Mouse (Mus musculus) limb, embryonic 12.5 days (tissue): Measurements from ENCODE around the gene Tesk2. TPM values are rescaled to one million over a fixed set of nuclear protein-coding genes. Genes with fewer than 3 reads are reported as not detected.

ENCODE experiments used
- ATAC-seq: fragments of 200-750 bp; cut with Nextera tagmentation; 2 replicates; pipeline ENCODE4 v1.8.0; 2017; ENCODE audit warnings: low read depth, moderate TSS enrichment; ENCODE audit not compliant: insufficient number of reproducible peaks, insufficient read depth, low FRiP score, low TSS enrichment
- H3K27ac ChIP-seq: fragments of 300-500 bp; sonication (generic); 2 replicates; pipeline ENCODE4 v1.5.1; 2016; ENCODE audit warnings: mild to moderate bottlenecking, moderate library complexity
- H3K27me3 ChIP-seq: fragments of 300-500 bp; sonication (generic); 2 replicates; pipeline ENCODE4 v1.6.1; 2016; ENCODE audit warnings: mild to moderate bottlenecking, moderate library complexity
- H3K36me3 ChIP-seq: fragments of 300-500 bp; sonication (generic); 2 replicates; pipeline ENCODE4 v1.6.1; 2016; ENCODE audit warnings: mild to moderate bottlenecking, moderate library complexity
- H3K4me1 ChIP-seq: fragments of 300-500 bp; sonication (generic); replicated peaks from 2 replicates; pipeline ENCODE4 v1.6.1; 2016
- H3K4me2 ChIP-seq: fragments of 300-500 bp; sonication (generic); 2 replicates; pipeline ENCODE4 v1.6.1; 2016; ENCODE audit warnings: mild to moderate bottlenecking, moderate library complexity
- H3K4me3 ChIP-seq: fragments of 300-500 bp; sonication (generic); replicated peaks from 2 replicates; pipeline ENCODE4 v1.5.1; 2016; ENCODE audit warnings: mild to moderate bottlenecking
- H3K9ac ChIP-seq: fragments of 300-500 bp; sonication (generic); replicated peaks from 2 replicates; pipeline ENCODE4 v1.6.1; 2016; ENCODE audit warnings: mild to moderate bottlenecking, moderate library complexity
- H3K9me3 ChIP-seq: fragments of 300-500 bp; sonication (generic); 2 replicates; pipeline ENCODE4 v1.6.1; 2016; ENCODE audit warnings: mild to moderate bottlenecking, moderate library complexity
- WGBS: fragments of 180-500 bp; shearing (Covaris S2); methylation state at CpG from one replicate; pipeline ENCODE4 v1.1.7; 2016; 5-methylcytosine and 5-hydroxymethylcytosine counted together
- polyA plus RNA-seq: library from polyadenylated mRNA; unstranded; fragments of >200 nt; fragmentation: Nextera tagmentation; extraction: Ambion mirVana; gene quantifications from 2 replicates; pipeline ENCODE4 v1.2.1, GENCODE M21; 2016

Gene Tesk2
- polyA plus RNA-seq, 1 experiment from 2014 or later, result 13.2 TPM

- Histone ChIP-seq H3K4me2 (no peak overlapping the region), H3K27me3 (no peaks in the 10 kb centered on the region), H3K36me3 (peaks cover 64% of the 10 kb centered on the region), H3K4me3 (no peak overlapping the region), H3K4me1 (peaks cover 16% of the 10 kb centered on the region), H3K9me3 (no peaks in the 10 kb centered on the region), H3K9ac (no peak overlapping the region), H3K27ac (no peak overlapping the region)
- no peak for ATAC-seq
- WGBS, result 88% methylated on average over 4 of the region's 4 CpGs
Observed at GRCm38 (mm10) chr4:116689309-116689876, 31.4 kb upstream of the Tesk2 start.

- 98% methylated on average over 2 of the region's 2 CpGs for WGBS
- no peaks in the 10 kb centered on the region for H3K9me3 ChIP-seq
- no peak for ATAC-seq
Observed at GRCm38 (mm10) chr4:116692146-116692545, 28.6 kb upstream of the Tesk2 start.

GRCm38 (mm10) chr4:116693785-116694184 is 27.0 kb upstream of the Tesk2 start:
- 91% methylated on average over 2 of the region's 2 CpGs for WGBS
- H3K4me1 ChIP-seq, result no peaks in the 10 kb centered on the region
- H3K27me3 ChIP-seq, result no peaks in the 10 kb centered on the region
- no peak overlapping the region for H3K27ac ChIP-seq
- no peak overlapping the region for H3K4me3 ChIP-seq
- no peak for ATAC-seq
- H3K9ac ChIP-seq, result no peak overlapping the region
- H3K9me3 ChIP-seq, result no peaks in the 10 kb centered on the region
- H3K4me2 ChIP-seq, result no peak overlapping the region
- H3K36me3 ChIP-seq, result peaks cover 93% of the 10 kb centered on the region

More at GRCm38 (mm10) chr4:116692146-116692545, 28.6 kb upstream of the Tesk2 start:
- Histone ChIP-seq H3K9ac (no peak overlapping the region), H3K27me3 (no peaks in the 10 kb centered on the region), H3K36me3 (peaks cover 90% of the 10 kb centered on the region), H3K27ac (no peak overlapping the region), H3K4me2 (no peak overlapping the region), H3K4me1 (peaks cover 2% of the 10 kb centered on the region), H3K4me3 (no peak overlapping the region)

GRCm38 (mm10) chr4:116698693-116699342 is 21.9 kb upstream of the Tesk2 start:
- Histone ChIP-seq H3K9ac (no peak overlapping the region), H3K27me3 (no peaks in the 10 kb centered on the region), H3K4me1 (no peaks in the 10 kb centered on the region), H3K36me3 (peaks cover 83% of the 10 kb centered on the region), H3K4me2 (no peak overlapping the region), H3K9me3 (no peaks in the 10 kb centered on the region), H3K27ac (no peak overlapping the region), H3K4me3 (no peak overlapping the region)
- no peak for ATAC-seq
- 85% methylated on average over 2 of the region's 2 CpGs for WGBS

GRCm38 (mm10) chr4:116700964-116701363 is 19.8 kb upstream of the Tesk2 start:
- H3K4me3 ChIP-seq, result no peak overlapping the region
- H3K27me3 ChIP-seq, result no peaks in the 10 kb centered on the region
- H3K27ac ChIP-seq, result no peak overlapping the region
- H3K36me3 ChIP-seq, result peaks cover 68% of the 10 kb centered on the region
- no peak overlapping the region for H3K9ac ChIP-seq
- no peaks in the 10 kb centered on the region for H3K9me3 ChIP-seq
- 77% methylated on average over 1 of the region's 1 CpGs for WGBS
- H3K4me1 ChIP-seq, result no peaks in the 10 kb centered on the region
- H3K4me2 ChIP-seq, result no peak overlapping the region
- no peak for ATAC-seq

GRCm38 (mm10) chr4:116703804-116704203 is 16.9 kb upstream of the Tesk2 start:
- H3K27me3 ChIP-seq, result no peaks in the 10 kb centered on the region
- WGBS, result 36% methylated on average over 6 of the region's 6 CpGs

GRCm38 (mm10) chr4:116707666-116708065 is 13.1 kb upstream of the Tesk2 start:
- peak overlapping the region; percentile 71 for H3K9ac ChIP-seq
- 23% methylated on average over 9 of the region's 9 CpGs for WGBS
- ATAC-seq, result 0 out of 2 replicates have a peak, but pooled peaks have one; percentile 0
- H3K4me2 ChIP-seq, result peak overlapping the region; percentile 82
- H3K4me3 ChIP-seq, result peak overlapping the region; percentile 61
- H3K4me1 ChIP-seq, result peaks cover 9% of the 10 kb centered on the region
- no peak overlapping the region for H3K27ac ChIP-seq
- no peaks in the 10 kb centered on the region for H3K9me3 ChIP-seq
- peaks cover 19% of the 10 kb centered on the region for H3K36me3 ChIP-seq
- H3K27me3 ChIP-seq, result no peaks in the 10 kb centered on the region

More at GRCm38 (mm10) chr4:116703804-116704203, 16.9 kb upstream of the Tesk2 start:
- Histone ChIP-seq H3K27ac (no peak overlapping the region), H3K4me1 (peaks cover 3% of the 10 kb centered on the region; the same call in 1 of the 2 replicates), H3K9ac (no peak overlapping the region), H3K9me3 (no peaks in the 10 kb centered on the region), H3K36me3 (peaks cover 44% of the 10 kb centered on the region), H3K4me3 (no peak overlapping the region), H3K4me2 (no peak overlapping the region)
- ATAC-seq, result no peak

GRCm38 (mm10) chr4:116708201-116708764 is 12.5 kb upstream of the Tesk2 start, which contains the start of the genes Mmachc and Ccdc163:
Mmachc (minus strand) TSS chr4:116708406.
Ccdc163 (plus strand) TSS chr4:116708509.
- Histone ChIP-seq H3K27me3 (no peaks in the 10 kb centered on the region), H3K27ac (no peak within 1 kb of the TSS), H3K4me1 (peaks cover 9% of the 10 kb centered on the region)

GRCm38 (mm10) chr4:116708791-116709390 is 11.9 kb upstream of the Tesk2 start:
- H3K9ac ChIP-seq, result peak overlapping the region; percentile 72
- H3K36me3 ChIP-seq, result peaks cover 15% of the 10 kb centered on the region
- H3K4me1 ChIP-seq, result peaks cover 9% of the 10 kb centered on the region
- no peak overlapping the region for H3K27ac ChIP-seq
- H3K27me3 ChIP-seq, result no peaks in the 10 kb centered on the region
- no peak; the same call in 1 of the 2 replicates for ATAC-seq
- WGBS, result 5% methylated on average over 9 of the region's 9 CpGs
- H3K4me2 ChIP-seq, result peak overlapping the region; percentile 82
- H3K9me3 ChIP-seq, result no peaks in the 10 kb centered on the region
- peak overlapping the region; percentile 61 for H3K4me3 ChIP-seq

More at GRCm38 (mm10) chr4:116708201-116708764, 12.5 kb upstream of the Tesk2 start, which contains the start of the genes Mmachc and Ccdc163:
- ATAC-seq, result peak; percentile 98
- H3K9me3 ChIP-seq, result no peaks in the 10 kb centered on the region
- WGBS, result under 1% methylated on average over 29 of the region's 29 CpGs
- peaks cover 18% of the 10 kb centered on the region for H3K36me3 ChIP-seq
- peak within 1 kb of the TSS; percentile 61 for H3K4me3 ChIP-seq
- peak within 1 kb of the TSS; percentile 72 for H3K9ac ChIP-seq
- H3K4me2 ChIP-seq, result peak within 1 kb of the TSS; percentile 82

GRCm38 (mm10) chr4:116710154-116710553 is 10.6 kb upstream of the Tesk2 start:
- Histone ChIP-seq H3K9ac (no peak overlapping the region), H3K4me2 (no peak overlapping the region), H3K4me3 (no peak overlapping the region), H3K27me3 (no peaks in the 10 kb centered on the region), H3K4me1 (peaks cover 9% of the 10 kb centered on the region), H3K27ac (no peak overlapping the region), H3K36me3 (peaks cover 17% of the 10 kb centered on the region), H3K9me3 (no peaks in the 10 kb centered on the region)
- 91% methylated on average over 2 of the region's 2 CpGs for WGBS
- ATAC-seq, result no peak

- WGBS, result 84% methylated on average over 1 of the region's 1 CpGs
- H3K9ac ChIP-seq, result no peak overlapping the region
- no peaks in the 10 kb centered on the region for H3K9me3 ChIP-seq
- no peak overlapping the region for H3K27ac ChIP-seq
- peaks cover 26% of the 10 kb centered on the region for H3K36me3 ChIP-seq
- no peaks in the 10 kb centered on the region for H3K27me3 ChIP-seq
- peaks cover 8% of the 10 kb centered on the region for H3K4me1 ChIP-seq
- H3K4me2 ChIP-seq, result no peak overlapping the region
- no peak for ATAC-seq
- no peak overlapping the region for H3K4me3 ChIP-seq
Observed at GRCm38 (mm10) chr4:116712536-116712935, 8.2 kb upstream of the Tesk2 start.
